Mouse (Mus musculus) myocyte (in vitro differentiated cells): ENCODE measurements around the gene Braf. TPM values are rescaled to one million over a fixed set of nuclear protein-coding genes. Genes with fewer than 3 reads are reported as not detected.
"Not testable (repeated sequence)": the region's sequence is repeated elsewhere in the genome, so short reads cannot be mapped to it uniquely, and the experiment has no call there.

Source experiments
- H3K27me3 ChIP-seq: one replicate; pipeline ENCODE4 v1.6.1; 2011; ENCODE audit not compliant: control insufficient read depth, insufficient read depth, insufficient read length
- H3K36me3 ChIP-seq: one replicate; pipeline ENCODE4 v1.6.1; 2011; ENCODE audit not compliant: control insufficient read depth, insufficient read depth
- H3K4me2 ChIP-seq: one replicate; pipeline ENCODE4 v1.6.1; 2011; ENCODE audit warnings: low read depth, control low read depth
- H3K4me3 ChIP-seq: one replicate; pipeline ENCODE4 v1.5.1; 2011; ENCODE audit warnings: mild to moderate bottlenecking, control low read depth, moderate library complexity
- H3K79me2 ChIP-seq: one replicate; pipeline ENCODE4 v1.6.1; 2011; ENCODE audit not compliant: control insufficient read depth, insufficient read depth
- H3ac ChIP-seq: one replicate; pipeline ENCODE4 v1.6.1; 2011; ENCODE audit not compliant: control insufficient read depth, insufficient read length
- CEBPB ChIP-seq: IDR thresholded peaks from 2 replicates; pipeline ENCODE4 v1.6.1; 2011; ENCODE audit warnings: mild to moderate bottlenecking, moderate library complexity; ENCODE audit not compliant: poor library complexity, insufficient read depth, severe bottlenecking
- E2F4 ChIP-seq: IDR thresholded peaks from one replicate; pipeline ENCODE4 v1.6.1; 2011; ENCODE audit warnings: mild to moderate bottlenecking, control low read depth, moderate library complexity; ENCODE audit not compliant: insufficient read depth
- MAX ChIP-seq: IDR thresholded peaks from one replicate; pipeline ENCODE4 v1.6.1; 2011; ENCODE audit warnings: low read depth, mild to moderate bottlenecking, control low read depth
- MYOD1 ChIP-seq, 3 experiments: IDR thresholded peaks; one replicate each; pipeline ENCODE4 v1.6.1; 2011; ENCODE audit warnings: control low read depth in 2 of 3, low read depth in 2 of 3, mild to moderate bottlenecking in 2 of 3, moderate library complexity in 1 of 3; ENCODE audit not compliant: insufficient read length in 2 of 3, control insufficient read depth in 1 of 3
- MYOG ChIP-seq, 3 experiments: IDR thresholded peaks; one replicate each; pipeline ENCODE4 v1.6.1; 2011; ENCODE audit warnings: control low read depth in 2 of 3, low read depth in 2 of 3, mild to moderate bottlenecking in 2 of 3; ENCODE audit not compliant: insufficient read length in 2 of 3, control insufficient read depth in 1 of 3, insufficient read depth in 1 of 3
- POLR2A ChIP-seq: IDR thresholded peaks from one replicate; pipeline ENCODE4 v1.6.1; 2011; ENCODE audit warnings: low read depth, mild to moderate bottlenecking, control low read depth, moderate library complexity; ENCODE audit not compliant: insufficient read length
- POLR2AphosphoS2 ChIP-seq: IDR thresholded peaks from one replicate; pipeline ENCODE4 v1.6.1; 2011; ENCODE audit warnings: low read depth, control low read depth; ENCODE audit not compliant: insufficient read length
- REST ChIP-seq: IDR thresholded peaks from one replicate; pipeline ENCODE4 v1.6.1; 2011; ENCODE audit warnings: mild to moderate bottlenecking, control low read depth, moderate library complexity; ENCODE audit not compliant: insufficient read depth, insufficient read length
- SRF ChIP-seq: IDR thresholded peaks from one replicate; pipeline ENCODE4 v1.6.1; 2011; ENCODE audit warnings: low read depth; ENCODE audit not compliant: control insufficient read depth, insufficient read length
- TCF12 ChIP-seq: IDR thresholded peaks from one replicate; pipeline ENCODE4 v1.6.1; 2011; ENCODE audit warnings: mild to moderate bottlenecking, control low read depth; ENCODE audit not compliant: poor library complexity, insufficient read depth, severe bottlenecking
- TCF3 ChIP-seq: IDR thresholded peaks from one replicate; pipeline ENCODE4 v1.6.1; 2011; ENCODE audit warnings: low read depth, control low read depth; ENCODE audit not compliant: insufficient read length
- USF1 ChIP-seq: IDR thresholded peaks from one replicate; pipeline ENCODE4 v1.6.1; 2011; ENCODE audit warnings: low read depth, mild to moderate bottlenecking, control low read depth, moderate library complexity
- polyA plus RNA-seq: library from polyadenylated mRNA; unstranded; fragments of >200 nt; fragmentation: generic; extraction: Trizol; gene quantifications from one replicate; pipeline ENCODE4 v1.2.1, GENCODE M21; 2012; ENCODE audit warnings: missing spikeins

The Braf gene
- polyA plus RNA-seq, 1 experiment = 2.7 TPM

GRCm38 (mm10) chr6:39705625-39706024 lies 19.6 kb downstream of the Braf start:
- Histone ChIP-seq H3K36me3 (no peaks in the 10 kb centered on the region), H3K27me3 (no peaks in the 10 kb centered on the region), H3K4me2 (no peak overlapping the region), H3ac (no peak overlapping the region), H3K79me2 (no peaks in the 10 kb centered on the region), H3K4me3 (no peak overlapping the region)
- TF ChIP-seq USF1 (no peak), CEBPB (no peak), E2F4 (no peak), REST (no peak), SRF (no peak), TCF12 (no peak), MYOD1 (IDR thresholded peaks at IDR 0.05; ENCODE audit: control insufficient read depth in 1 of 3, insufficient read length in 2 of 3, low read depth in 2 of 3) (no peak), TCF3 (no peak), MYOG (IDR thresholded peaks at IDR 0.05; ENCODE audit: control insufficient read depth in 1 of 3, insufficient read depth in 1 of 3, insufficient read length in 2 of 3, low read depth in 2 of 3) (no peak), MAX (no peak), POLR2A (no peak), POLR2AphosphoS2 (no peak)

- Histone ChIP-seq H3K4me2 (no peak overlapping the region), H3K36me3 (no peaks in the 10 kb centered on the region), H3ac (no peak overlapping the region), H3K4me3 (no peak overlapping the region), H3K27me3 (no peaks in the 10 kb centered on the region), H3K79me2 (peaks cover 9% of the 10 kb centered on the region)
- TF ChIP-seq POLR2AphosphoS2 = no peak
- TF ChIP-seq TCF12 = no peak
- TF ChIP-seq SRF = no peak
- TF ChIP-seq USF1 = no peak
- no peak for TF ChIP-seq MYOD1 (IDR thresholded peaks at IDR 0.05; ENCODE audit: control insufficient read depth in 1 of 3, insufficient read length in 2 of 3, low read depth in 2 of 3)
- TF ChIP-seq TCF3 = no peak
- no peak for TF ChIP-seq MAX
- TF ChIP-seq MYOG (IDR thresholded peaks at IDR 0.05; ENCODE audit: control insufficient read depth in 1 of 3, insufficient read depth in 1 of 3, insufficient read length in 2 of 3, low read depth in 2 of 3) = no peak
- TF ChIP-seq POLR2A = no peak
- TF ChIP-seq CEBPB = no peak
- TF ChIP-seq E2F4 = no peak
- no peak for TF ChIP-seq REST
Observed at GRCm38 (mm10) chr6:39693126-39693525, 32.1 kb downstream of the Braf start.

- H3K4me3 ChIP-seq, H3K79me2 ChIP-seq, H3ac ChIP-seq, H3K27me3 ChIP-seq, H3K4me2 ChIP-seq, H3K36me3 ChIP-seq: not testable (repeated sequence)
Observed at GRCm38 (mm10) chr6:39686839-39687238, 38.4 kb downstream of the Braf start.

- Histone ChIP-seq H3K4me2 (no peak overlapping the region), H3K27me3 (no peaks in the 10 kb centered on the region), H3K36me3 (peaks cover 7% of the 10 kb centered on the region), H3ac (no peak overlapping the region), H3K4me3 (no peak overlapping the region), H3K79me2 (no peaks in the 10 kb centered on the region)
- TF ChIP-seq USF1 (no peak), MYOG (IDR thresholded peaks at IDR 0.05; ENCODE audit: control insufficient read depth in 1 of 3, insufficient read depth in 1 of 3, insufficient read length in 2 of 3, low read depth in 2 of 3) (no peak)
Observed at GRCm38 (mm10) chr6:39681795-39682194, 43.5 kb downstream of the Braf start.

- Histone ChIP-seq H3K27me3 (no peaks in the 10 kb centered on the region), H3K4me3 (no peak overlapping the region), H3K36me3 (peaks cover 7% of the 10 kb centered on the region), H3K79me2 (no peaks in the 10 kb centered on the region), H3K4me2 (no peak overlapping the region), H3ac (no peak overlapping the region)
- no peak for TF ChIP-seq POLR2AphosphoS2
- TF ChIP-seq MAX = no peak
Observed at GRCm38 (mm10) chr6:39680524-39680923, 44.7 kb downstream of the Braf start.

GRCm38 (mm10) chr6:39678241-39678640 lies 47.0 kb downstream of the Braf start:
- no peak for TF ChIP-seq SRF
- TF ChIP-seq POLR2AphosphoS2 = no peak
- TF ChIP-seq MAX = no peak
- no peak for TF ChIP-seq MYOD1 (IDR thresholded peaks at IDR 0.05; ENCODE audit: control insufficient read depth in 1 of 3, insufficient read length in 2 of 3, low read depth in 2 of 3)
- no peak for TF ChIP-seq TCF12
- no peak for TF ChIP-seq POLR2A
- H3K36me3 ChIP-seq = peaks cover 7% of the 10 kb centered on the region
- no peak overlapping the region for H3K4me3 ChIP-seq
- H3ac ChIP-seq = no peak overlapping the region
- H3K27me3 ChIP-seq = no peaks in the 10 kb centered on the region
- H3K4me2 ChIP-seq = no peak overlapping the region
- no peaks in the 10 kb centered on the region for H3K79me2 ChIP-seq
